Mouse (Mus musculus): Measurements from ENCODE around the gene Ccdc6.

The Ccdc6 gene

DNA sequence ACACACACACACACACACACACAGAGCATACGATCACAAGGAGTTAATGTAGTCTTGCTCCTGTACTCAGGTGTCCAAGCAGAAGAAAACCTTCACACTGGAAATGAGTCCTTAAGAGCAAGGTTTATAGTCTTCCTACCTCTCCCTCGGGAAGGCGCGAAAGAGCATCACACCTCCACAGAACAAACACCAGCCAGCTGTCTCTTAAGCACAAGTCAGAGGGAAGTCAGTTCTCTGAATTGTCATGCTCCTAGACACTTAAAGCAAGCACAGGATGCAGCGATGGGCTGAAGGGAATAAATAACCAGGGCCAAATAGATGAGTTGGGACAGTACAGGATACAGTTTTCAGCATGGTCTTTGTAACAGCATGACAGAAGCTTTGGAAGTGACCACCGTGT is 35.8 kb downstream of the Ccdc6 start:
- no peak for DNase-seq

DNA sequence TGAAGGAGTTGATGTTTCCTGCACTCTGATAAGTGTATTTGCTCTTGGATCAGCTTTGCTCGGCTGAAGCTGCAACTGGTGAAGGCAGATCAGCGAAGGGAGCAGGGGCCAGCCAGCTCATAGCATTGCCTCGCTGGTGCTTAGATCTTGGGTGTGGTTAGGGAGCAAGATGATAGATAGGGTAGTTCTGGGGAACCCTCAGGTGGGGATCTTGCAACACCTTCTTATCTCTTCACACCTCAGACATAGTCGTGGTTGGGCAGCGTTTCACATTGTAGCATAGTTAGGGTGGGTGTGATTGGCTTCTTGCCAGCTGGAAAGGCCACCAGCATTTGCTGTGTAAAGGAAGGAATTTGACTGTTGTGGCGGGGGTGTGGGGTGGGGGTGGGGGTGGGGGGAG is 36.3 kb downstream of the Ccdc6 start:
- DNase-seq, result no peak

DNA sequence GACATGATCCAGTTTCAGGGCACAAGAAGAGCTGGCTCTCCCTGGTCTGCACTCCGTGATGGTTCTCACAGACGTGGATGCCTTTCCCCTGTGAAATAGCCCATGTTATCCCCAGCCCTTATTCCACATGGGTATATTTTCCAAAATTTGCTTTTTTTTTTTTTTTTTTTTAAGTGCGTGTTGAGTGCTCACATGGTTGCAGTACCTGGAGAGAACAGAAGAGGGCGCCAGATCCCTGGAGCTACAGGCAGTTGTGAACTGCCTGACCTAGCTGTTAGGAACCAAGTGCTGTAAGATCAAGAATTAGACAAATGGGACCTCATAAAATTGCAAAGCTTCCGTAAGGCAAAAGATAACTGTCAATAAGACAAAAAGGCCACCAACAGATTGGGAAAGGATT is 38.8 kb downstream of the Ccdc6 start:
- DNase-seq, result no peak

DNA sequence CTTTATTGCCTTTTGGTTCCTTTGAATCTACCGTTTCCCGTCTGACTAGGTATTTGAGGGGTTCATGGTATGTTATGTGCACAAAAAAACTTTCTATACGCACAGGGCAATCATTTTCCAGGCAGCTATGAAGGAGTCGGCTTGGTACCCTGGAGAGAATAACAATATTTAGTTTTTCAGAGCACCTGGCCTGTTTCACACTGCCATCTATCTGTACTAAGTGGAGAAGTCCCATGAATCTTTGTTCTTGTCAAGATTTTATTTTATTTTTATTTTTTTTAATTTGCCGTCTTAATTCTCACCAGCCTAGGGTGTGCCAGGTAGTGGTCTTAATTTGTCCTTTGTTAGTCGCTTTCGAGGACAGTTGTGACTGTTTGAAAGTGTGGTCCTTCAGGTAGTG is 40.7 kb downstream of the Ccdc6 start:
- DNase-seq, result no peak

DNA sequence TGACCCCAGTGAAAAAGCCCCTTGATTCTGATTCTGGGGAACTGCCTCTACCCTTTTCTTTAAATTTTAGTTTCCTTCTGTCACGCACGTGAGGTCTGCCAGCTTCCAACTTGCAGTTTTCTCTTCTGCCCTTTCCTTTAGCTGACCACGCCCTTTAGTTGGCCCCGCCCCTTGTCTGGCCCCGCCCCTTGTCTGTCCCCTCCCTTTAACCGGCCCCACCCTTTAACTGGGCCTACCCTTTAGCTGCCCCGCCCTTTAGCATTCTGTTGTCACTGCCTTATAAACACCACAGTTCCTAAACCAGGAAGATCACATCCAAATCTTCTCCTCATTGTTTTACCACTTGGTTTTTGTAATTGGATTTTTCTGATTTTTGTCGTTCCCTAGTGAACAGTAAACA is 41.2 kb downstream of the Ccdc6 start:
- DNase-seq, result no peak

DNA sequence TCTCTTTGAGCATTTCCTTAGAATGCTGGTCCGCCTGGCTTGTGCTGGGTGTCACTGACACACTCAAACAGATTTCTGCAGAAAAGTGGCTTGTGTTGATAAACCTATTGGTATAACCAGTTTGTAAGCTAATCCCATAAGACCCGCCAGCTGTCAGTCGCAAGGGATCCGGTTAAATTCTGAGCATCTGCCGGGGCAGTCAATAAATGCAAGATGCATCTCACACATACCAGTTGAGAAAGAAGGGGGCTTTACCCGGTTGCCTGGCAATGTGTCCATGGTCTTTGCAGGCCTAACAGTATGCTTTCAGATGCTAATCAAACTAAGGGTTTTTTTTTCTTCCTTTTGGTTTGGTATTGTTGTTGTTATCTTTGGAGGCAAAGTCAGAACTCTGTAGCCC is 42.4 kb downstream of the Ccdc6 start:
- no peak for DNase-seq

DNA sequence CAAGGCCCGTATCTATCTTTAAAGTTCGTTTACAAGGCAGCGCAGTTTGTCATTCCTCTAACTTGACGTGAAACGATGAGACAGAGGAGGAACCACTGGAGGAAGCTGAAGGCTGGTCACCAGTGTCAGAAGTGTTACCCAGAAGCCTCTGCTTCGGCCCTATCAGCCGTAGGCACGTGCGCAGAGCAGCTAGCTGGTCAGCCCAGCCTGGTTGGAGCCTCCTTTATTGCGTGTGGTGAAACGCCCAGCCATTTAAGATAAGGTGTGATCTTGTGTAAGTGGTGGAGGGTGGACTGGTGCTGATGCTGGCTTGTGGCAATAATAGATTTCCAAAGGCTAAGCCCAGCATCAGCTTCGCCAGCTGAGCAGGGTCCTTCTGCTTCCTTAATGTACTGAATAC is 43.5 kb downstream of the Ccdc6 start:
- DNase-seq, result no peak

DNA sequence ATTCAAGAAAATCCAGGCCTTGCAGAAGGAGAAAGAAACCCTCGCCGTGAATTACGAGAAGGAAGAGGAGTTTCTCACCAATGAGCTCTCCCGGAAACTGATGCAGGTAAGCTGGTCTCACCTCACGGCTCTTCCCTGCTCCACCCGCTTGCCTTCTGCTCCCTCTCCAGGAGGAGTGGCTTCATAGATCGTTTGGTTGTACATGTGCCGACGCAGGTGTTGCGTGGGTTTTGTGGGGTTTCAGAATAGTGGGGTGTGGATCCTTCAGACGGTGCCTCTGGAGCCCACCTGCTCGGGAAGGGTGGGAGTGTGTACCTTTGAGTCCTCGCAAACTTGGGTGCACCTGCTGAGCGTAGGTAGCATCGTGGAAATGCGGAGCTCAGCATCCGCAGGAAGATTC is 45.7 kb downstream of the Ccdc6 start:
- no peak for DNase-seq

DNA sequence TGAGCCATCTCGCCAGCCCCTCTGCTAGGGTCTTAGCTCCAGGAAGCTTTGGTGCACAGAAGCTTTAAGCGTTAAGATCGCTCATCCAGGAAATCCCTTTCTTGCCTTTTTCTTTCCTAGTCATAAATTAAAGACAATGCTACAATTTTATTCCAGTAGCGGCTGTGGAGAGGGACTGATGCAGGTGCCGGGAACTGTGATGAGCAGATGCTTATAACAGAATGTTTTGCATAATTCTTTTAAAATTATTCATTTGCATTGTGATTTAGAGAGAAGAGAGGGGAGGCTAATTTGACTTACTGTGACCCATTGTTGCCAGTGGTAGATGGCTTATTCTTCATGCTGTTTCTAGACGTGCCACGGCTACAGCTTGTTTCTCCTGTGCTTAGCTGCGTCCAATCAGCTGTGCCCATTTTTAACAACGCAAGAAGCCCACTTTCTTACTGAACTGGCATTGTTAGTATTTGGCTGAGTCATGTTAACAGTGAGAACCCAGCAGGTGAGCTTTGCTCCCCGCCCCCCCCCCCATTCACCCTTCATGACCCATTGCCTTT is 47.2 kb downstream of the Ccdc6 start:
- no peak for DNase-seq

DNA sequence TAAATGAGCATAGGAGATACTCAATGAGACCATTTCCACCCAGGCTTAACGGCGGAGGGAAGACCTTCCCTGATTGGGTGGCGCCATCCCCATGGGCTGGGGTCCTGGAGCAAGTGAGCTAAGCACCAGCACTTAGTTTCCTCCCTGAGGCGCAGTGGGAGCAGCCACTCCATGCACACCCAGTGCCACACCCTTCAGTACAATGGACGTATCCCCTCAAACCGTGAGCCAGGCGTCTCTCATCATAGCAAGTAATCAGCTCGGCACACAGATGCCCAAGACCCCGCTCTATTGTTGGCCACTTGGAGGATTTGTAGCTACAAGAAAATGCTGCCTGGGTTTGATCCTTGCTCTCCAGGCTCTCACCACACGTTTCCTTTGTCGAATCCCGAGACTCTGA is 49.0 kb downstream of the Ccdc6 start:
- DNase-seq, result no peak

DNA sequence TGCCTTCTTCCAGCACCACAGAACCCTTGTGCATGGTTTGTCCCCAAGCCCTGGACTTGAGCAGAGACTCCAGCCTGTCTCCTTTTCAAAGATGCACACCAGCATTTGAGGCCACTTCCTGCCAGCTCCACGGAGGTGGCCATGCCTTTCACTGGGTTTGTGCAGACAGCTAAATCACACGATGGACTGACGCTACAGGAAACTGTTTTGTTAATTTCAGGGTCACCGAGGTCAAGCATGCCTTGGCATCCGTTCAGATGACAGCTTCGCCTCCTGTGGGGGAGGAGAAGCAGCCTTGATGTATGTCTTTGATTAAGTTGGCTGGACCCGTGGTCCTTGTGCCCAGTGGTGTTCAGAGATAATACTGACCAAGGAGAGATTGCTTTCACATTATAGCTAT is 52.2 kb downstream of the Ccdc6 start:
- DNase-seq, result no peak

DNA sequence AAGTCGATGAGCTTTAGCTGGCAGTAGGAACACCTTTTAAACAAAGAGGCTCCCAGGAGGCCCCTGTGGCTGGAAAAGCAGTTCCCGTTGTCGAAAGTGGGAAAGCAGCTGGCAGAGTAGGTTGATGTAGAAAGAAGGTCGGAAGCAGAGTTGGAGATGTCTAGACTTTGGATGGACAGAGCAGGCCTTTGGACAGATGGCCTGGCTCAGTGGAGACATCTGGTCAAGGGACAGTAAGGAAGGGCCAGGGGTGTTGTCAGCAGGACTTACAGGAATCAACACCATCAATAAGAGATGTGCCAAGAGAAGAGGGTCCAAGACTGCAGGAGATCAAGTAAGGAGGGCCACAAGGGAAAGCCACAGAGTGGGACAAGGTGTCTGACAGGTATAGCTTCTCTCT is 53.4 kb downstream of the Ccdc6 start:
- DNase-seq, result no peak

DNA sequence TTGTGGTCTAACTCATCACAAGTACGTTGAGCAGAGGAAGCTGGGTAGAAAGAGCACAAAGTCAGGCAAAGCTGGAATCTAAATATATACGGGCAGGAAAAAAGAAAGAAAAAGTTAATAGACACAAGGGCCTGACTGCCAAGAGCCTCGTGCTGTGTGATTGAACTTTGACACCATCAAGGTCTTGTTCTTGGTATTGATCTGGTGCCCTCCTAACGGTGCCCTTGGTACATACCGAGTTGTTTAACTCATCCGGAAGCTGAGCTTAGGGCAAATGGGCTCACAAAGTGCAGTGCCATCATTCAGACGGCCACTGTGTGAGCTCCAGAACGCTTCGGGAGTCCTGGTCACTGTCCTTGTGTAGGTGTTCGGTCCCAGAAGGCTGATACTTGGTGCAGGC is 54.2 kb downstream of the Ccdc6 start:
- DNase-seq, result no peak

DNA sequence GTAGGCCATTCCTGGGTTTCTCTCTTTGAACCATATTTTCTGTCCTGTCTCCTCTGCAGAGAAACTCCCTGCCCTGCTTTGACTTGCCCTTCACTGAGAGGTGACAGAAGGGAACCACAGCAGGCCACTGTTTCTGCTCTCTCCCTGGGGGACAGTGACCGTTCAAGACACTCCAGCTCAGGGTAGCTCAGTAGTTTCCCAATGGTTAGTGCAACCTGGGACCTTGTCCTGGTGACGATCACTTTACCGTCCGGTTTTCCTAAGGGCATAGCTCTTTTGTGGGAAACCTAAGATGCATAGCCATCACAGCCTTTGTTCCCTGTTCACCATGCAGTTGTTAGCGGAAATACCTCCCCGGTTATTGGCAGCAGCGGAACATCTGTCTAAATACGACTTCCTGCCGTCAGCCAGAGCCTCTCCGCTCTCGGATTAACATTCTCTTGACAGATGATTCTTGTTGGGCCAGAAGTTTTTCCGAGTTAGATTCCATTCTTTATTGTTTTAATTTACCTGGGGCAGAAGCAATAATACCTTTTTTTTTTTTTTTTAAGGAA is 55.3 kb downstream of the Ccdc6 start:
- DNase-seq, result no peak

DNA sequence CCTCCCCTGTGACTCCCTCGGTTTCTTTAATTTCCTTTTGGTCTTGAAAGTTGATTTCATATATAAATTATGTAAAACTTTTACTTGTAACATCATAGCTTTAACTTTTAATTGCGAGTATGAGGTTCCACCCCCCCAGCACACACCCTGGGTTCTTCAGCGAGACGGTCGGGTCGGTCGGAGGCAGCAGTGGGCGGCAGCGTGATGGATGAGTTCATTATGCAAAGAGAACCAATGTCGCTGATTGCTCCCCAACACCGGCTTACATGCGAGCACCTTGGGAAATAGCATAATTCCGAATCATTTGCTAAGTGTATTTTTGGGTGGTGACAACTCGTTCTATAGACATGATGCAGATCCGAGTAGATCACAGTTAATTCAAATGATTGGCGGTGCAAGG is 56.9 kb downstream of the Ccdc6 start:
- DNase-seq, result no peak

DNA sequence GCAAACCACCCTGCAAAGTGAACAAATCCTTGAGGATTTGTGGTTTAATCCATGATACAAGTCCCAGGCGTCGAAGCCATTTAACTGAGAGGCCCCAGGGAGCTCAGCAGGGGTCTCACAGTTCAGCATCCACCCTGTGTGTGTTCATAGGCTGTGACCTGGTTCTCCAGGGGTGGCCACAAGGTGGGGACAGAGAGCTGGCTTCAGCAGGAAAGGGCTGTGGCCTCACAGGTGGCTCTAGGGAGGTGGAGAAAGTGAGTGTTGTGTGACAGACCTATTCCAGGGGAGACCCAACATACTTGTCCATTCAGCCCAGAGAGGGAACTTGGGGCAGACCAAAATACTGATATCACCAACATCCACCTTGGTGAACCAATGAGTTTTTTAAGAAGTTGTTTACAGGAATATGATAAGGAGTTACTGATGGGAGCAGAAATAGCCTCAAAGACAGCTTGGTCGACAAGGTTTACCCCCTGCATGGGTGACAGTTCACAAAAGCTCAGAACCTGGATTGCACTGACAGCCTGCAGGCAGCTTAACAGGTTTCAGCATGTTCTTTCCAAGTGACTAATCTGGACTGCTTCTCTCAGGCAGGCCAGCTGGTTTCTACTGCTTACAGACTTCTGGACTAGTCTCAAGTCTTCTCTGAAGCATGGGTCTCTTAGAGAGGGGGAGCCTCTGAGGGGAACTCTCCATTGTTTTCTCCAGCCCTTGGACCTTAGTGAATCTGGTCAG is 59.7 kb downstream of the Ccdc6 start:
- peak; percentile 31 to 39 for DNase-seq

DNA sequence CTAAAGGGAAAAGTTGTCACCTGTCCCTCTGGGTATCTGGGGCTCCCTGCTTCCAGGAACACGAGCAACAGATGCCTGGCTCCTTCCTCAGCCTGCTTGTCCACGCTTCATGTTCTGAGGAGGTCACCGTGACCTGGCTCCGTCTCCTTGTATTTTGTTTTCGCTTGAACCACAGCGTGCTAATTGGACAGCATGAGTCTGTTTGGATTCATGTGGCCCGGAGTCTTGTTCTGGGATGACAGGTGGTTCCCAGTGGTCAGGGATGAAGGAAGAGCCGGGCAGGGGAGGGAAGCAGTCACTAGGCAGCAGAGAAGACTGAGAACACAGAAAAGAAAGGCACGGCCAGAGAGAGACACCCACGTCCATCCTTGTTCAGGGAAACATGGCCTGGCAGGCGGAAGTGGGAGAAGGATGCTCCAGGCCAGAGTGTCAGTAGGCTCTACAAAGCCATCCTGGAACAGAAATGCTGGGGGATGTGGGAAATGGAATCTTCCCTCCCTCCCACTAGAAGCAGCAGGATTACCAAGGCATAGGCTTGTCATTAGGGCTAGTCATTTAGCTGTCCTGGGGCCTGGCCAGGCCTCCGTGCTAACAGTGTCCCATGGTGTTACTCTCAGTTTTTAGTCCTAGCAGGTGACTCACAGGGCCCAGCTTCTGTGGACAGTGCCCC is 62.9 kb downstream of the Ccdc6 start:
- no peak for DNase-seq

DNA sequence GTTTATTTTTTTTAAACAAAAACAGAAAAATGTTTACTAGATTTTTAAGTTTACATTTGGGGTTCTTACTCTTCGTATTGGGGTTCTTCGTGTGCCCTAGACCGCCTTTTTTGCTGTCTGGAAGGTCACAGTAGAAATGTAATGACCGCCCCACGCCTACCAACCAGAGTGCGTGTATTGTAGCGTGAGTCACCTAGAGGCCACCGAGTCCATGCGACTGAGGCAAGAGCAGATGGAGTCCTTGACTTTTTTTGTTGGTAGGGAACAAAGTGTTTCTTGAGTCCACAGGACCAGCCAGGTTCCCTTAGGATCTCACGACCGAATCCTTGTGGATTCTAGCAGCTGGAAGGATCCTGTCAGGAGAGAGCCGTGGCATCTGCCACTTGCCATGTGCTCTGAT is 63.9 kb downstream of the Ccdc6 start:
- no peak for DNase-seq

DNA sequence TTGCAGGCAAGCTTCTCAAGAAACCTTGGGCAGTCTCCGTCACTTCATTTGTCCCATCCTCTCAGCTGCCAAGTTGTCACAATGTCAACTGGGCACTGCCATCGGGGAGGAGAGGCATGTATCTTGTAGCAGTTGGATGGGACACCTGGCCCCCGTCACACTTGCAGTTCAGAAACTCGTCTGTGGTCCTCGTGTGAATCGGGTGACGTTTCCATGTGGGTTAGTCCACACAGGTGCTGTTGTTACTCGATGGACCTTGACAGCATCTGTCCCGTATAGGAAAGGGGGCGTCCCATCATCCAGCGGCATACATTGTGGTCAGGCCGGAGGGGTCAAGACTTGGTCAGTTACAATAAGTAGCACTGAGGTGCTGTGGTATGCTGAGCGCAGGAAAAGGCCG is 64.6 kb downstream of the Ccdc6 start:
- DNase-seq, result no peak

DNA sequence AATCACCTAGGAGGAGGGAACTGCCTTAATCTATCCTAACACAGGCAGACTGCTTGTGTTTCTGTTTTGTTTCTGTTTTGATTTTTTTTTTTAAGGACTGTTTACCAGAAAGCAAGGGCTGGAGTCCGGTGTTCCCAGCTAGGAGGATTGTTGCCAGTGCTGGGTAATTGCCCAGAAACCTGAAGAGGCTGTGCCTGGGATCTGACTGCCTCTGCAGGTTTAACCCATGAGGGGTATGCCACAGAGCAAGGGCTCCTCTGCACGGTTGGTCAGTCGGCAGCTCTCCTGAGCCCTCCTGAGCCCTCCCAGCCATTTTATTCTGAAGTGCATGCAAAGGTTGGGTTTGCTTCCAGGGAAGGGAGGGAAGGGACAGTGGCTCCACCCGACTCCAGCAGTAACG is 66.8 kb downstream of the Ccdc6 start:
- no peak for DNase-seq

DNA sequence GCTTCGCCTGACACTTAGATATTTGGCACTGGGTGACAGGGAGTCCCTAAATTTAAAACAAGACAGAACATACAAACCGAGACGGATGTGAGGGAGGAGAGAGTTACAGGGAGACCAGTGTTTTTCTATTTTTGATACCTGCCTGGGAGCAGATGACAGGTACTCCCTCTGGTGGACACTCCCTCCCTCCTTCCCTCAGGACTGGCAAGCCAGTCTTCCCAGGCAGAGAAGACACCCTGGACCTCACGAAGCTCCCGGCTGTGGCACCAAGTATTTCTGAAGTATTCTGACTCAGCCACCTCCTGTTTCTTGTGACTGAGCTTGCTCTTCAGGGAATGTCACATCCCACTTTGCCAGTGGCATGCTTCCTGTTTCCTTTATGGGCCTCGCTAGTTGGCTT is 69.0 kb downstream of the Ccdc6 start:
- DNase-seq, result no peak

DNA sequence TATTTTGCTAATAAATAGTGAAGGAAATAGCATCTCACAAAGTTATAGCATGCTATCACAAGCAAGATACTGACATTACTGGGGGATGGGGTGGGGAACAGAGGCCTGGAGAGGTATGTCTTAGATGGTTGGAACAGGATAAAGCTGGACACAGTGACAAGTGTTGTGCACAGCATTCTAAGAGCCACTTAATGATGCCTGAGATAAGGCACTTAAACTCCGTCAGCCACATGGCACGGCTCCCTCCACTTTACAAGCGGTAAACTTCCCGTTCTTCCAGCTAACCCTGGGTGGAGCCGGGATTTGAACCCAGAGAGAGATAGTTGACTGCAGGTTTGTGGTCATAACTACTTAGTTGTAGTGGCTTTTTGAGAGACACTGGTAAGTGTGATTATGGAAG is 69.5 kb downstream of the Ccdc6 start:
- no peak for DNase-seq

DNA sequence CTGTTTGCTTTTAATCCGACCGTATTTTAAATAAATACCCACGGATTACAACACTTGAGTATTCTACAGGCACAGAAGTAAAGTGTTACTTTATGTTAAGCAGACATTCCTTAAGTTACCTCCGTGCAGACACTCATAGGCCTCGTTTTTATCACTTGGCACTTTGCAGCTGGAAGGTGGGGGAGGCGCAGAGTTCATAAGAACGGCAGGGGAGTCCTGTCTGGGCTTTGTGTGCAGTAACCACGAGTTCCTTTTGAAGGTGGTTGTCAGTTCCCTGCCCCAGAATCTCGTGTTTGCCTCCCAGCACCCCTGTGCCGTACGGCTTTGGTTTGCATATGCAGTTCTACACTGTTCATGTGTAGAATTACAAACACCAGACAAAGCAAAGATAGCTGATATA is 70.7 kb downstream of the Ccdc6 start:
- no peak for DNase-seq

DNA sequence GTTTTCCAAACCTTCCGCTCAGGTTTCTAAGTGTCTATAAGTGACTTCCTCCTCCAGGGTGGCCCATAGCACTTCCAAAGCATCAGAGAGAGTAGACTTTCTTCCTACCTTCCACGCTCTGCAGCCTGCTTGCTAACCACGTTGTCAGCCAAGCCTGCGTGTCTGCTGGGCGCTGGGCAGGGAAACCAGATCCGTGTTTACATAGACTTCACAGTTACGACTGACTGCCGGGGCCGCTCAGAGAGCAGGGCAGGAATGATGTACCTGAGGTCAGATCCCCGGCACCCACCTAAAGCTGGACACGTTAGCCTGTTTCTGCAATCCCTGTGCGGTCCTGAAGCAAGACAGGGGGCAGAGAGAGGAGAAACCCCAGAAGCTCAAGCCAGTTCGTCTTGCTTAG is 71.5 kb downstream of the Ccdc6 start:
- DNase-seq, result no peak

All from thymus, adult 18-20 months (tissue).